Mouse (Mus musculus) inflammation-experienced regulatory T-cells (primary cell): Measurements from ENCODE around the gene Olfr788. TPM values are rescaled to one million over a fixed set of nuclear protein-coding genes. Genes with fewer than 3 reads are reported as not detected.

Experiments
- polyA plus RNA-seq, 2 experiments: library from polyadenylated mRNA; unstranded; fragments of 100-300 nt; shearing (Covaris generic); gene quantifications; one replicate each; pipeline ENCODE4 v1.2.1; 2017

Olfr788 gene
- polyA plus RNA-seq = under 1 TPM in 1 of 2 experiments, not detected in 1; 0.04 TPM

DNA sequence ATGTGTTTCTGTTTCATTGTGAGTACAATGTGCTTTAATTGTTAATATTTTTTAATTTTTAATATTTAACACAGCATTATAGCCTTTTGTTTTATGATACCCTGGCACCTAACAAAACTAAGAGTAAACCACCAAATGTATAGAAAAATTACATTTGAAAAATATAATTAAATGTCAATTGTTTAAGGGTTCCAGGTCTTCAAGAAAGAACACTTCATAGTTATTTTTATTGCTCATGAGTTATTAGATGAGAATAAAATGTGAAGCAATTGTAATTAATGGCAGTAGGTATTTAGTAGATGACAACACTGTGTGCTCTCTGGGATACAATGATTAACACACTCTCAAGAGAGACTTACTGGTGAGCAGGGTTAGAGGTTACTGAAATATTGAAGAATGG lies at the start of gene Olfr788:
TSS of gene Olfr788 (plus strand) at position 301 of the 400 bp plus-strand sequence.

DNA sequence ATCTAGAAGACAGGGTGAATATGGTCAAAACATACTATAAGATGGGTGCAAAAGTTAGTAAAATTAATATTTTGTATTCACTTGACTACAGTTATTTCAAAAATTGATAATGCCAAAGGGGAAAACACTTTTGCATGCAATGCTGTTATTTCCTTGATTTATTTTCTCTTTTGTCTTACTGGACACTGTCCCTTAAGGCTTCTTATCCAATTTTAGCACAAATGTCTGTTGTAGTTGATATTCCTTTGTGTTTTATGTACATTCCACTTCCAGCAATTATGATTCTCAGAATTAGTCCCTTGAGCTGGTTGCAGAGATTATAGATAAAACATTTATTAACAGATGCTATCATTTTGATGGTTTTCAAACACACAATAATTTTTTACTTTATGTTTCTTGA lies 43.8 kb upstream of the Olfr788 start, which contains the start of gene Olfr786:
TSS of gene Olfr786 (plus strand) at position 301 of the 400 bp plus-strand sequence.

DNA sequence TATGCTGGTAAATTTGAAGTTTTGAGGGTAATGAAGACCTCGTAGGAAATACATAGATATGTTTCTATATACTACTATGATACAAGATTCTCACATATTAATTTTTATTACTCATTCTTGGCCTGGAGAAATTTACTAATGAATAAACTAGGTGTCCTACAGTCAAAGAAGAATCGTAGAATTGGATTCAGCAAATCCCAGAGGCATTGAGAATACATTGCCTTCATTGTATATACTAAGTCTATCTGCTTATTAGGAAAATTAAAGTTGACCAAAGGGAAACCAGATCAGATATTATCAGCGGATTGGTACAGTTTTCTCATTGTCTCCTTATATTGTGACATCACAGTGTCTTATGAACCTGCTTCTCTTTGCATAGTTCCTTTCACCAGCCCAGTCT lies 9.2 kb upstream of the Olfr788 start, which contains the start of gene Olfr787:
TSS of gene Olfr787 (plus strand) at position 301 of the 400 bp plus-strand sequence.

DNA sequence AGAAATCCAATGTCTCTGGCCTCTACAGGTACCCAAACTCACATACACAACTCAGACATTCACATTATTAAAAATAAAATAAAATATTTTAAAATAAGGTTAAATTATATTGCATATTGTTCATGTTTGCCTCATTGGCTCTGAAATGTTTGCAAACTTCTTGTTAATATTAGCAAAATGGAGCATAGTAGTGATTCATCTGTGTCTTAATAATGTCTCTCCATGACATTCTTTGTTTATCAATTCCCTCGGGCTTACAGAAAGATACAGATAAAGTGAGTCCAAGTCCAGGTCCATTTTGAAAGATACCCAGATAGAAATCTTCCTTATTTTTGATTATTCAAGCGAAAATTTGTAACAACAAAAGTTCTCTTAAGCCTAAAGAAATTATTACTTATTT lies 13.7 kb downstream of the Olfr788 start, which contains the start of gene Olfr789:
TSS of gene Olfr789 (plus strand) at position 301 of the 400 bp plus-strand sequence.

DNA sequence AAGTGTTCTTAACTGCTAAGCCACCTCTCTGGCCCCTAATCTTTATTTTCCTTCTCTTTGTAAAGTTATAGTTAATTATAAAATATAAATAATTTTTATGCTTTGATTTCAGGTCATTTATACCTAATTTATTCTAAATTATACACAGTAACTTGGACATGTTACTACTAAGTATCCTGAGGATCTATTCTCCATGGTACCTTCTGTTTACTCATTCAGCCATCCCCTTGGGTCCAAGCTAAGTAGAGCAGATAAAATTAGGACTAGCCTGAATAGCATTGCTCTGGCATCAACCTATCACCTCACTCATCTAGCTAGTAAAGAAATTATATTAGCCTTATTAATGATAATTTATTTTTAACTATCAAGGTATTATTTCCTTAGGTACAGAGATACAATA lies 27.4 kb downstream of the Olfr788 start, which contains the start of gene Olfr790:
TSS of gene Olfr790 (plus strand) at position 301 of the 400 bp plus-strand sequence.

DNA sequence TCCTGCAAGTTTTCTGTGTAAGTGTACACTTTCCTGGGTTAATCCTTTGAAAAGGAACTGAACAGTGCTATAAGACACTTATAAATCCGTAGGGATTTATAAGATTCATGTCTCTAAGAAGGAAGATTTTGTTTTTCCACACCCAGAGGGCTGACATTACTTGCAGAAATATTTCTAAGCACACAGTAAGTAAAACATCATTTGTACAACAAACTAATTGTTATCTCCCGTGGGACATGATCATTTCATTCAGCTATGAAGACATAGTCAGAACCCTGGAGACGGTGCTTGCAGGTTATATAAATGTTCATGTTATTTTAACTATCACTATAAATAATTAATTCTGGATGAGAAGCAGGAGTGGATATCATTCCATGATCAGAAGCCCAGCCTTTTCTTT lies 50.7 kb downstream of the Olfr788 start, which contains the start of gene Olfr791:
TSS of gene Olfr791 (plus strand) at position 301 of the 400 bp plus-strand sequence.

Other genes starting within 250 kb of the Olfr788 start
- not detected for gene Olfr774, start 234.8 kb upstream of the Olfr788 start, polyA plus RNA-seq
- gene Olfr775, start 222.6 kb upstream of the Olfr788 start, polyA plus RNA-seq = not detected
- gene Olfr776, start 211.9 kb upstream of the Olfr788 start, polyA plus RNA-seq = not detected
- not detected for gene Olfr777, start 199.5 kb upstream of the Olfr788 start, polyA plus RNA-seq
- under 1 TPM; 0.05 to 0.34 TPM for gene Olfr780, start 152.9 kb upstream of the Olfr788 start, polyA plus RNA-seq
- under 1 TPM in 1 of 2 experiments, not detected in 1; 0.22 TPM for gene Olfr781, start 142.1 kb upstream of the Olfr788 start, polyA plus RNA-seq
- not detected for gene Olfr782, start 122.1 kb upstream of the Olfr788 start, polyA plus RNA-seq
- gene Olfr784, start 86.9 kb upstream of the Olfr788 start, polyA plus RNA-seq = under 1 TPM in 1 of 2 experiments, not detected in 1; 0.12 TPM
- under 1 TPM in 1 of 2 experiments, not detected in 1; 0.69 TPM for gene Olfr785, start 65.6 kb upstream of the Olfr788 start, polyA plus RNA-seq
- not detected for gene Olfr786, start 43.7 kb upstream of the Olfr788 start, polyA plus RNA-seq
- gene Olfr787, start 9.1 kb upstream of the Olfr788 start, polyA plus RNA-seq = 1 to 10 TPM in 1 of 2 experiments, under 1 TPM in 1; 0.14 to 1.8 TPM
- under 1 TPM in 1 of 2 experiments, not detected in 1; 0.06 TPM for gene Olfr789, start 13.8 kb downstream of the Olfr788 start, polyA plus RNA-seq
- not detected for gene Olfr790, start 27.5 kb downstream of the Olfr788 start, polyA plus RNA-seq
- gene Olfr791, start 50.8 kb downstream of the Olfr788 start, polyA plus RNA-seq = under 1 TPM in 1 of 2 experiments, not detected in 1; 0.48 TPM
- gene Olfr792, start 68.2 kb downstream of the Olfr788 start, polyA plus RNA-seq = under 1 TPM in 1 of 2 experiments, not detected in 1; 0.31 TPM
- not detected for gene Olfr794, start 96.7 kb downstream of the Olfr788 start, polyA plus RNA-seq
- not detected for gene Olfr796, start 141.6 kb downstream of the Olfr788 start, polyA plus RNA-seq
- 1 to 10 TPM in 1 of 2 experiments, under 1 TPM in 1; 0.13 to 1.1 TPM for gene Olfr798, start 156.9 kb downstream of the Olfr788 start, polyA plus RNA-seq
- under 1 TPM in 1 of 2 experiments, not detected in 1; 0.43 TPM for gene Olfr799, start 166.5 kb downstream of the Olfr788 start, polyA plus RNA-seq
- not detected for gene Olfr800, start 186.7 kb downstream of the Olfr788 start, polyA plus RNA-seq
- gene Olfr801, start 202.9 kb downstream of the Olfr788 start, polyA plus RNA-seq = 1 to 10 TPM in 1 of 2 experiments, under 1 TPM in 1; 0.27 to 2.8 TPM
- gene Olfr802, start 217.2 kb downstream of the Olfr788 start, polyA plus RNA-seq = under 1 TPM in 1 of 2 experiments, not detected in 1; 0.13 TPM
- not detected for gene Olfr803, start 223.3 kb downstream of the Olfr788 start, polyA plus RNA-seq
- under 1 TPM; 0.02 to 0.07 TPM for gene Olfr804, start 232.2 kb downstream of the Olfr788 start, polyA plus RNA-seq